Mouse (Mus musculus) lung, embryonic 15.5 days (tissue): ENCODE measurements around the gene Calm5. TPM values are rescaled to one million over a fixed set of nuclear protein-coding genes. Genes with fewer than 3 reads are reported as not detected.
"Not testable (repeated sequence)": the region's sequence is repeated elsewhere in the genome, so short reads cannot be mapped to it uniquely, and the experiment has no call there.

Experiments used
- ATAC-seq: fragments of 200-750 bp; cut with Nextera tagmentation; 2 replicates; pipeline ENCODE4 v1.8.0; 2017; ENCODE audit warnings: moderate number of reproducible peaks, borderline replicate concordance; ENCODE audit not compliant: low FRiP score, low TSS enrichment; ENCODE audit errors: extremely low read depth
- H3K27ac ChIP-seq: fragments of 300-500 bp; sonication (generic); 2 replicates; pipeline ENCODE4 v1.5.1; 2015; ENCODE audit warnings: moderate library complexity, mild to moderate bottlenecking, inconsistent platforms
- H3K27me3 ChIP-seq: fragments of 300-500 bp; sonication (generic); 2 replicates; pipeline ENCODE4 v1.6.1; 2015; ENCODE audit warnings: inconsistent platforms
- H3K36me3 ChIP-seq: fragments of 300-500 bp; sonication (generic); 2 replicates; pipeline ENCODE4 v1.6.1; 2015; ENCODE audit warnings: inconsistent platforms
- H3K4me1 ChIP-seq: fragments of 300-500 bp; sonication (generic); 2 replicates; pipeline ENCODE4 v1.6.1; 2015; ENCODE audit warnings: inconsistent platforms
- H3K4me2 ChIP-seq: fragments of 300-500 bp; sonication (generic); 2 replicates; pipeline ENCODE4 v1.6.1; 2015; ENCODE audit warnings: inconsistent platforms, mild to moderate bottlenecking, moderate library complexity
- H3K4me3 ChIP-seq: fragments of 300-500 bp; sonication (generic); 2 replicates; pipeline ENCODE4 v1.5.1; 2015; ENCODE audit warnings: mild to moderate bottlenecking, inconsistent platforms
- H3K9ac ChIP-seq: fragments of 300-500 bp; sonication (generic); 2 replicates; pipeline ENCODE4 v1.6.1; 2015; ENCODE audit warnings: inconsistent platforms
- H3K9me3 ChIP-seq: fragments of 300-500 bp; sonication (generic); 2 replicates; pipeline ENCODE4 v1.6.1; 2016; ENCODE audit warnings: inconsistent platforms
- WGBS: fragments of 180-500 bp; shearing (Covaris S2); methylation state at CpG from one replicate; pipeline ENCODE4 v1.1.7; 2015; 5-methylcytosine and 5-hydroxymethylcytosine counted together
- polyA plus RNA-seq: library from polyadenylated mRNA; unstranded; fragments of >200 nt; fragmentation: Nextera tagmentation; extraction: Ambion mirVana; gene quantifications from 2 replicates; pipeline ENCODE4 v1.2.1, GENCODE M21; 2015

The Calm5 gene
- polyA plus RNA-seq, 1 experiment from 2014 or later: not detected

GRCm38 (mm10) chr13:3894549-3894948 lies 40.6 kb downstream of the Calm5 start:
- H3K27me3 ChIP-seq: no peaks in the 10 kb centered on the region
- no peaks in the 10 kb centered on the region for H3K36me3 ChIP-seq
- WGBS: 73% methylated on average over 8 of the region's 8 CpGs
- no peaks in the 10 kb centered on the region for H3K9me3 ChIP-seq
- H3K4me2 ChIP-seq: no peak overlapping the region
- no peak overlapping the region for H3K27ac ChIP-seq
- no peak overlapping the region for H3K9ac ChIP-seq
- ATAC-seq: no peak
- H3K4me1 ChIP-seq: peaks cover 20% of the 10 kb centered on the region
- H3K4me3 ChIP-seq: no peak overlapping the region

GRCm38 (mm10) chr13:3895397-3895980 lies 41.5 kb downstream of the Calm5 start:
- WGBS: 60% methylated on average over 8 of the region's 8 CpGs
- no peaks in the 10 kb centered on the region for H3K36me3 ChIP-seq
- no peak overlapping the region for H3K4me2 ChIP-seq
- no peak overlapping the region for H3K27ac ChIP-seq
- H3K9ac ChIP-seq: no peak overlapping the region
- no peaks in the 10 kb centered on the region for H3K9me3 ChIP-seq
- no peaks in the 10 kb centered on the region for H3K27me3 ChIP-seq
- no peak for ATAC-seq
- peaks cover 15% of the 10 kb centered on the region for H3K4me1 ChIP-seq
- no peak overlapping the region for H3K4me3 ChIP-seq

- WGBS: 82% methylated on average over 6 of the region's 6 CpGs
- Histone ChIP-seq H3K27me3 (no peaks in the 10 kb centered on the region), H3K36me3 (no peaks in the 10 kb centered on the region), H3K4me1 (peaks cover 15% of the 10 kb centered on the region), H3K9me3 (no peaks in the 10 kb centered on the region), H3K27ac (no peak overlapping the region), H3K9ac (no peak overlapping the region), H3K4me3 (no peak overlapping the region), H3K4me2 (no peak overlapping the region)
- ATAC-seq: no peak
Observed at GRCm38 (mm10) chr13:3896032-3896431, 42.1 kb downstream of the Calm5 start.

GRCm38 (mm10) chr13:3896913-3897312 lies 42.9 kb downstream of the Calm5 start:
- 24% methylated on average over 5 of the region's 5 CpGs for WGBS
- H3K36me3 ChIP-seq: no peaks in the 10 kb centered on the region
- H3K4me2 ChIP-seq: no peak overlapping the region
- H3K27ac ChIP-seq: no peak overlapping the region
- no peak for ATAC-seq
- no peaks in the 10 kb centered on the region for H3K27me3 ChIP-seq
- no peaks in the 10 kb centered on the region for H3K9me3 ChIP-seq
- H3K4me3 ChIP-seq: no peak overlapping the region
- peaks cover 9% of the 10 kb centered on the region for H3K4me1 ChIP-seq
- no peak overlapping the region for H3K9ac ChIP-seq

GRCm38 (mm10) chr13:3898202-3898601 lies 44.2 kb downstream of the Calm5 start:
- H3K9me3 ChIP-seq, H3K27me3 ChIP-seq, H3K36me3 ChIP-seq, ATAC-seq, H3K27ac ChIP-seq, H3K4me3 ChIP-seq, H3K9ac ChIP-seq, H3K4me2 ChIP-seq, H3K4me1 ChIP-seq: not testable (repeated sequence)
- WGBS: 92% methylated on average over 5 of the region's 5 CpGs

GRCm38 (mm10) chr13:3899301-3899700 lies 45.3 kb downstream of the Calm5 start:
- Histone ChIP-seq H3K27me3 (no peaks in the 10 kb centered on the region), H3K36me3 (peaks cover 6% of the 10 kb centered on the region; the same call in 1 of the 2 replicates), H3K9me3 (no peaks in the 10 kb centered on the region), H3K9ac (no peak overlapping the region), H3K4me1 (no peaks in the 10 kb centered on the region), H3K4me2 (no peak overlapping the region), H3K4me3 (no peak overlapping the region), H3K27ac (no peak overlapping the region)
- WGBS: 91% methylated on average over 9 of the region's 9 CpGs
- ATAC-seq: no peak

Other genes starting within 250 kb of the Calm5 start
- 13.4 and 14.4 TPM in 2 replicates for gene Fam208b, start 243.1 kb upstream of the Calm5 start, polyA plus RNA-seq
- 10.0 and 11.6 TPM in 2 replicates for gene Asb13, start 220.1 kb upstream of the Calm5 start, polyA plus RNA-seq
- gene Calml3, start 49.9 kb upstream of the Calm5 start, polyA plus RNA-seq: 0.10 TPM in 1 of 2 replicates, not detected in the other
- not detected in 2 replicates for gene Calm4, start 16.4 kb upstream of the Calm5 start, polyA plus RNA-seq
- gene Net1, start 64.0 kb downstream of the Calm5 start, polyA plus RNA-seq: 89.7 and 90.6 TPM in 2 replicates
- not detected in 2 replicates for gene Tubal3, start 64.1 kb downstream of the Calm5 start, polyA plus RNA-seq
- gene Ucn3, start 91.2 kb downstream of the Calm5 start, polyA plus RNA-seq: not detected in 2 replicates
- gene Akr1c14, start 194.8 kb downstream of the Calm5 start, polyA plus RNA-seq: 2.3 and 2.7 TPM in 2 replicates